Comparison of ENCODE assay signal across 9 mouse cellular contexts in genomic region chr2:3958065-3958641, GRCm38 (mm10). TPM values are rescaled to one million over a fixed set of nuclear protein-coding genes. Genes with fewer than 3 reads are reported as not detected.
DNase-seq lines count a peak whose midpoint lies in the region; ATAC-seq and TF ChIP-seq lines count a peak whose summit lies in the region.
"Had no signal": no experiment of that assay in that cellular context is flagged by ENCODE, and none has a peak within 500 bp of the region (broad histone marks: within the 10 kb centered on the region; RNA-seq: fewer than 3 reads in every experiment).

No protein-coding gene starts in this region.

- H3K9ac ChIP-seq in lung, embryonic 15.5 days = no peak overlapping the region
- no peak overlapping the region for H3K9ac ChIP-seq in heart, embryonic 15.5 days
- no peak overlapping the region for H3K9ac ChIP-seq in lung, postnatal 0 days (replicated peaks; ENCODE audit: low read depth)
- H3K9ac ChIP-seq in stomach, embryonic 16.5 days (ENCODE audit: low read length) = no peak overlapping the region
- H3K9ac ChIP-seq: liver, embryonic 14.5 days had no signal

- no peak for DNase-seq in lung, adult 2 months
- peak; percentile 13 for DNase-seq in embryo, embryonic 11.5 days (ENCODE audit: low read depth, low spot score)
- DNase-seq in kidney, postnatal 25 days = peak; percentile 18 to 69
- peak; percentile 27 for DNase-seq in lung, postnatal 0 days (ENCODE audit: low spot score)

- H3K27me3 ChIP-seq in lung, embryonic 15.5 days = no peaks in the 10 kb centered on the region
- no peaks in the 10 kb centered on the region for H3K27me3 ChIP-seq in heart, embryonic 15.5 days
- no peaks in the 10 kb centered on the region for H3K27me3 ChIP-seq in lung, postnatal 0 days (replicated peaks; ENCODE audit: insufficient read depth, low read length)
- H3K27me3 ChIP-seq in stomach, embryonic 16.5 days (ENCODE audit: control insufficient read depth, insufficient read depth, low read length) = no peaks in the 10 kb centered on the region

- H3K9me3 ChIP-seq in lung, embryonic 15.5 days = no peaks in the 10 kb centered on the region
- H3K9me3 ChIP-seq in heart, embryonic 15.5 days (replicated peaks) = no peaks in the 10 kb centered on the region
- no peaks in the 10 kb centered on the region for H3K9me3 ChIP-seq in lung, postnatal 0 days (ENCODE audit: low read length)
- no peaks in the 10 kb centered on the region for H3K9me3 ChIP-seq in stomach, embryonic 16.5 days (replicated peaks; ENCODE audit: control insufficient read depth, low read length)

- TF ChIP-seq CTCF in lung, adult 2 months (IDR thresholded peaks at IDR 0.05; ENCODE audit: insufficient read depth, low read length) = no peak
- TF ChIP-seq CTCF in lung, postnatal 0 days (IDR thresholded peaks at IDR 0.05) = no peak

- no peak for TF ChIP-seq POLR2A in lung, adult 2 months (IDR thresholded peaks at IDR 0.05; ENCODE audit: borderline replicate concordance, extremely low read depth, low read depth, low read length)

- H3K4me3 ChIP-seq in lung, embryonic 15.5 days = no peak overlapping the region
- no peak overlapping the region for H3K4me3 ChIP-seq in lung, adult 2 months (replicated peaks; ENCODE audit: extremely low read depth, low read depth, low read length)
- H3K4me3 ChIP-seq in heart, embryonic 15.5 days = peak overlapping the region; percentile 13; the same call in 1 of the 2 replicates
- no peak overlapping the region for H3K4me3 ChIP-seq in lung, postnatal 0 days (ENCODE audit: low read depth, low read length)
- H3K4me3 ChIP-seq in stomach, embryonic 16.5 days (replicated peaks; ENCODE audit: low read length) = no peak overlapping the region

- H3K27ac ChIP-seq in lung, embryonic 15.5 days = no peak overlapping the region
- no peak overlapping the region for H3K27ac ChIP-seq in heart, embryonic 15.5 days
- no peak overlapping the region for H3K27ac ChIP-seq in lung, postnatal 0 days (ENCODE audit: low read length)
- H3K27ac ChIP-seq in stomach, embryonic 16.5 days (ENCODE audit: low read length) = no peak overlapping the region
- H3K27ac ChIP-seq: liver, embryonic 14.5 days had no signal

- ATAC-seq in lung, embryonic 15.5 days (ENCODE audit: borderline replicate concordance, extremely low read depth, low FRiP score, low TSS enrichment) = peak; percentile 59; the same call in 1 of the 2 replicates
- no peak for ATAC-seq in heart, embryonic 15.5 days (replicated peaks; ENCODE audit: insufficient number of reproducible peaks, insufficient read depth, low FRiP score, low read depth)
- peak; percentile 48; the same call in 1 of the 2 replicates for ATAC-seq in lung, postnatal 0 days
- no peak for ATAC-seq in stomach, embryonic 16.5 days (ENCODE audit: insufficient read depth, low FRiP score)
- no peak for ATAC-seq in erythroid progenitor cell, adult 5-6 weeks (replicated peaks; ENCODE audit: low FRiP score, poor library complexity, severe bottlenecking)

- H3K4me2 ChIP-seq in lung, embryonic 15.5 days = peak overlapping the region; percentile 35; the same call in 1 of the 2 replicates
- H3K4me2 ChIP-seq in heart, embryonic 15.5 days = peak overlapping the region; percentile 45
- H3K4me2 ChIP-seq in lung, postnatal 0 days (replicated peaks; ENCODE audit: low read depth, low read length) = no peak overlapping the region; the same call in 1 of the 2 replicates
- H3K4me2 ChIP-seq in stomach, embryonic 16.5 days (ENCODE audit: low read depth, low read length) = peak overlapping the region; percentile 33; the same call in 1 of the 2 replicates

- no peak for TF ChIP-seq EP300 in lung, postnatal 0 days (IDR thresholded peaks at IDR 0.05)

- 0 out of 2 replicates have a peak, but pooled peaks cover 4% of the 10 kb centered on the region for H3K4me1 ChIP-seq in lung, embryonic 15.5 days
- no peaks in the 10 kb centered on the region for H3K4me1 ChIP-seq in lung, adult 2 months (ENCODE audit: control insufficient read depth, insufficient read depth, low read length)
- H3K4me1 ChIP-seq in heart, embryonic 15.5 days (replicated peaks) = peaks cover 3% of the 10 kb centered on the region; the same call in 1 of the 2 replicates
- H3K4me1 ChIP-seq in lung, postnatal 0 days (ENCODE audit: insufficient read depth, low read depth, low read length) = no peaks in the 10 kb centered on the region
- H3K4me1 ChIP-seq in stomach, embryonic 16.5 days (ENCODE audit: control insufficient read depth, insufficient read depth, low read length) = no peaks in the 10 kb centered on the region

- 27% methylated on average over 11 of the region's 12 CpGs for WGBS in lung, embryonic 15.5 days
- 23% methylated on average over 12 of the region's 12 CpGs for WGBS in lung, adult 2 months
- 21% methylated on average over 12 of the region's 12 CpGs for WGBS in heart, embryonic 15.5 days
- WGBS in lung, postnatal 0 days = 22% methylated on average over 11 of the region's 12 CpGs
- 19% methylated on average over 12 of the region's 12 CpGs for WGBS in stomach, embryonic 16.5 days

- no peaks in the 10 kb centered on the region for H3K36me3 ChIP-seq in lung, embryonic 15.5 days
- no peaks in the 10 kb centered on the region for H3K36me3 ChIP-seq in heart, embryonic 15.5 days
- no peaks in the 10 kb centered on the region for H3K36me3 ChIP-seq in lung, postnatal 0 days (ENCODE audit: insufficient read depth, low read length)
- no peaks in the 10 kb centered on the region for H3K36me3 ChIP-seq in stomach, embryonic 16.5 days (ENCODE audit: control insufficient read depth, insufficient read depth, low read length)

RNA-seq across cellular contexts. Expression of gene Frmd4a, which starts 59.4 kb away (rescaled TPM):
- polyA plus RNA-seq in lung, embryonic 15.5 days (2015; fragmentation: Nextera tagmentation; extraction: Ambion mirVana) = 26.9 and 33.5 TPM in 2 replicates
- 46.5 and 49.6 TPM in 2 replicates for polyA plus RNA-seq in lung, adult 2 months (2012; rRNA removed)
- polyA plus RNA-seq in heart, embryonic 15.5 days (2015; fragmentation: Nextera tagmentation; extraction: Ambion mirVana) = 15.6 and 22.7 TPM in 2 replicates
- 15.8 and 18.6 TPM in 2 replicates for polyA plus RNA-seq in lung, postnatal 0 days (2015; fragmentation: Nextera tagmentation; extraction: Ambion mirVana)
- 15.1 and 19.6 TPM in 2 replicates for polyA plus RNA-seq in stomach, embryonic 16.5 days (2015; fragmentation: Nextera tagmentation; extraction: Ambion mirVana)
- 79.2 and 81.1 TPM in 2 replicates for total RNA-seq in erythroid progenitor cell, adult 5-6 weeks (2015; ENCODE audit: low replicate concordance)
- total RNA-seq in erythroid progenitor cell, adult 5-6 weeks (2017; ENCODE audit: low replicate concordance) = 133 and 169 TPM in 2 replicates

Comparison
In these comparisons a context has a peak if more than half of its experiments do, and no peak if none do; other contexts are left out.
1. ATAC-seq: peak in lung, embryonic 15.5 days (single experiment) and lung, postnatal 0 days (single experiment); none in heart, embryonic 15.5 days (single experiment), stomach, embryonic 16.5 days (single experiment) and erythroid progenitor cell, adult 5-6 weeks (single experiment).